Mouse (Mus musculus) cerebellum, adult 2 months (tissue): ENCODE measurements at regions not wholly inside any gene's neighbourhood (a gene's known extent, or its start where the extent isn't known, plus 50 kb on each side); places are given as distances from the start of the nearest gene placed in this dataset.

Source experiments
- DNase-seq, 2 experiments: peaks; one replicate each; pipeline ENCODE4 v3.0.0; 2021
- H3K27ac ChIP-seq: fragments of 200-500 bp; 2 replicates; pipeline ENCODE4 v1.5.1; 2012; ENCODE audit warnings: low read length, control low read depth, inconsistent platforms; ENCODE audit not compliant: insufficient read depth
- H3K27me3 ChIP-seq: fragments of 200-500 bp; 2 replicates; pipeline ENCODE4 v1.6.1; 2012; ENCODE audit warnings: inconsistent platforms, mild to moderate bottlenecking, low read length, moderate library complexity; ENCODE audit not compliant: control insufficient read depth, insufficient read depth
- H3K4me1 ChIP-seq: fragments of 200-500 bp; 2 replicates; pipeline ENCODE4 v1.6.1; 2011; ENCODE audit warnings: low read length; ENCODE audit not compliant: control insufficient read depth, insufficient read depth
- H3K4me3 ChIP-seq: fragments of 200-500 bp; replicated peaks from 2 replicates; pipeline ENCODE3; 2011; ENCODE audit warnings: mild to moderate bottlenecking, low read depth, low read length, control low read depth; ENCODE audit not compliant: insufficient read depth
- CTCF ChIP-seq: fragments of 200-500 bp; IDR thresholded peaks from 2 replicates; pipeline ENCODE4 v1.5.1; 2011; ENCODE audit warnings: low read depth, mild to moderate bottlenecking, control low read depth, low read length, moderate library complexity, borderline replicate concordance; ENCODE audit not compliant: insufficient read depth
- POLR2A ChIP-seq: fragments of 200-500 bp; IDR thresholded peaks from 2 replicates; pipeline ENCODE4 v1.6.1; 2011; ENCODE audit warnings: low read length, control low read depth, borderline replicate concordance; ENCODE audit not compliant: insufficient read depth
- WGBS: fragments of 180-500 bp; shearing (Covaris S2); methylation state at CpG from one replicate; pipeline ENCODE4 v1.1.7; 2018; 5-methylcytosine and 5-hydroxymethylcytosine counted together

- no peak overlapping the region for H3K27ac ChIP-seq
- 33% methylated on average over 1 of the region's 1 CpGs for WGBS
- H3K27me3 ChIP-seq = no peaks in the 10 kb centered on the region
- TF ChIP-seq POLR2A (no peak), CTCF (no peak)
- no peak for DNase-seq
- H3K4me3 ChIP-seq = no peak overlapping the region
- peaks cover 4% of the 10 kb centered on the region for H3K4me1 ChIP-seq
Measured at GRCm38 (mm10) chr11:20882756-20883155, 51.9 kb upstream of the Lgalsl start.

GRCm38 (mm10) chr11:20883907-20884306, 53.1 kb upstream of the Lgalsl start:
- Histone ChIP-seq H3K4me1 (no peaks in the 10 kb centered on the region; the same call in 1 of the 2 replicates), H3K27ac (no peak overlapping the region), H3K4me3 (no peak overlapping the region), H3K27me3 (no peaks in the 10 kb centered on the region)
- no peak for DNase-seq
- WGBS = 83% methylated on average over 2 of the region's 2 CpGs
- no peak for TF ChIP-seq CTCF

GRCm38 (mm10) chr11:20887044-20887443, 56.2 kb upstream of the Lgalsl start:
- Histone ChIP-seq H3K27ac (no peak overlapping the region), H3K27me3 (no peaks in the 10 kb centered on the region), H3K4me3 (no peak overlapping the region), H3K4me1 (no peaks in the 10 kb centered on the region)
- TF ChIP-seq CTCF = no peak
- TF ChIP-seq POLR2A = no peak
- WGBS = 87% methylated on average over 2 of the region's 2 CpGs
- DNase-seq = no peak

- no peak; the same call in 1 of the 2 replicates for TF ChIP-seq CTCF
- TF ChIP-seq POLR2A = no peak
- Histone ChIP-seq H3K27ac (no peak overlapping the region), H3K4me1 (no peaks in the 10 kb centered on the region), H3K4me3 (no peak overlapping the region), H3K27me3 (no peaks in the 10 kb centered on the region)
- DNase-seq = no peak
- WGBS = 76% methylated on average over 3 of the region's 3 CpGs
Measured at GRCm38 (mm10) chr11:20890479-20890878, 59.6 kb upstream of the Lgalsl start.

GRCm38 (mm10) chr11:20891711-20892110, 60.9 kb upstream of the Lgalsl start:
- Histone ChIP-seq H3K27ac (no peak overlapping the region), H3K4me1 (no peaks in the 10 kb centered on the region), H3K4me3 (no peak overlapping the region), H3K27me3 (no peaks in the 10 kb centered on the region)
- WGBS = 89% methylated on average over 10 of the region's 10 CpGs
- TF ChIP-seq POLR2A (no peak), CTCF (no peak)
- no peak for DNase-seq

- TF ChIP-seq CTCF (no peak), POLR2A (no peak)
- Histone ChIP-seq H3K4me1 (no peaks in the 10 kb centered on the region), H3K27me3 (no peaks in the 10 kb centered on the region), H3K27ac (no peak overlapping the region), H3K4me3 (no peak overlapping the region)
- WGBS = 32% methylated on average over 11 of the region's 11 CpGs
- no peak for DNase-seq
Measured at GRCm38 (mm10) chr11:20896277-20897123, 65.6 kb upstream of the Lgalsl start.

GRCm38 (mm10) chr11:20897468-20897867, 66.6 kb upstream of the Lgalsl start:
- Histone ChIP-seq H3K27ac (no peak overlapping the region), H3K4me1 (no peaks in the 10 kb centered on the region), H3K27me3 (no peaks in the 10 kb centered on the region), H3K4me3 (no peak overlapping the region)
- no peak for TF ChIP-seq POLR2A
- no peak for TF ChIP-seq CTCF
- no peak for DNase-seq
- 91% methylated on average over 7 of the region's 7 CpGs for WGBS

- Histone ChIP-seq H3K27me3 (no peaks in the 10 kb centered on the region), H3K4me1 (no peaks in the 10 kb centered on the region), H3K4me3 (no peak overlapping the region), H3K27ac (no peak overlapping the region)
- no peak for DNase-seq
- TF ChIP-seq CTCF = no peak
- TF ChIP-seq POLR2A = no peak
- 59% methylated on average over 4 of the region's 4 CpGs for WGBS
Measured at GRCm38 (mm10) chr11:20898558-20898957, 67.7 kb upstream of the Lgalsl start.
